ENCODE assay signal across 8 mouse cellular contexts in the genomic region with DNA sequence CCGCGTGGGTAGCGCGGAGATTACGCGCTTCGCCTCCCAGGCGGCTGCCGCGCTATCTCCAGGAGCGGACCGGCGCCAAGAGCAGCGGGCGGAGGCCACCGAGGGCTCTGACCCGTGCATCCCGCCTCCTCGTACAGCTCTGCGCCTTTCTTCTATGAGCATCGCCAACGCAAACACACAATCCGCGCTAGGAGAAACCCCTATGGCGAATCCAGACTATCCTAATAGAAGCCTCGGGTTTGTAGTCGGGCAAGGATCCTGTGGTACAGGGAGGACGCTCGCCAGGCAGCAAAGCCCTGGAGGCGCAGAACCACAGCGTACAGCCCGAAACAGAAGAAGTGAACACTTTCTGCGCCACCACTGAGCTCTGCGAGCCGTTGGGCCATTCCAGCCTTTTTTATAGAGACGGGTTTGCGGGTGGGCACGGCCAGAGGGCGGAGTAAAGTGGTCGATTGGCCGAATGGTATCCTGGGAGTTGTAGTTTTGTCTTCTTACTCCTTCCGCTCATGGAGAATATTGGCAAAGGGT.
DNase-seq lines count a peak whose midpoint lies in the region; ATAC-seq and TF ChIP-seq lines count a peak whose summit lies in the region.

No protein-coding gene starts in this region.

- H3K27ac ChIP-seq in gastrocnemius, adult 2 months: peak overlapping the region; percentile 83
- peak overlapping the region; percentile 72 for H3K27ac ChIP-seq in hindbrain, postnatal 0 days

- ATAC-seq in hindbrain, postnatal 0 days: peak; percentile 91

- H3K4me2 ChIP-seq in hindbrain, postnatal 0 days (ENCODE audit: low read depth, low read length): peak overlapping the region; percentile 87

- H3K4me3 ChIP-seq in gastrocnemius, adult 2 months: peak overlapping the region; percentile 90
- peak overlapping the region; percentile 67 for H3K4me3 ChIP-seq in hindbrain, postnatal 0 days (ENCODE audit: low read length)

- H3K9ac ChIP-seq in hindbrain, postnatal 0 days (replicated peaks; ENCODE audit: low read length): peak overlapping the region; percentile 57

- WGBS in hindbrain, postnatal 0 days: under 1% methylated on average over 42 of the region's 42 CpGs

- peaks cover 7% of the 10 kb centered on the region; the same call in 1 of the 2 replicates for H3K4me1 ChIP-seq in hindbrain, postnatal 0 days (ENCODE audit: insufficient read depth, low read length)

- no peaks in the 10 kb centered on the region for H3K9me3 ChIP-seq in hindbrain, postnatal 0 days (ENCODE audit: low read length)

- no peak for TF ChIP-seq CTCF in gastrocnemius, adult 2 months (IDR thresholded peaks at IDR 0.05)
- peak; percentile 41 for TF ChIP-seq CTCF in hindbrain, postnatal 0 days (IDR thresholded peaks at IDR 0.05; ENCODE audit: low read depth)

- DNase-seq in T-cell, adult 2 months (ENCODE audit: low spot score): peak; percentile 61
- peak; percentile 80 to 87 for DNase-seq in cerebellum, postnatal 36 days
- DNase-seq in gastrocnemius, adult 2 months: peak; percentile 75
- peak; percentile 97 for DNase-seq in hindbrain, postnatal 0 days (ENCODE audit: low spot score)
- DNase-seq in left cerebral cortex, adult 18-20 months (ENCODE audit: low spot score in 2 of 2): peak; percentile 87 to 94
- DNase-seq in lung, postnatal 36 days: peak; percentile 87
- peak; percentile 94 for DNase-seq in retina, postnatal 1 day
- DNase-seq in urinary bladder, postnatal 14 days (ENCODE audit: low spot score): peak; percentile 88

- intact Hi-C loops in gastrocnemius, adult 2 months (cut with DNase I): no loop called here

- H3K36me3 ChIP-seq in hindbrain, postnatal 0 days (ENCODE audit: insufficient read depth, low read length): no peaks in the 10 kb centered on the region

- no peaks in the 10 kb centered on the region for H3K27me3 ChIP-seq in hindbrain, postnatal 0 days (ENCODE audit: insufficient read depth, low read length)

Comparison
In these comparisons a context has a peak if more than half of its experiments do, and no peak if none do; other contexts are left out.
1. Peak in every context shown above with its lines: DNase-seq, ATAC-seq, H3K4me3 ChIP-seq and H3K27ac ChIP-seq.